Mouse (Mus musculus): ENCODE measurements around the gene E330017A01Rik. TPM values are rescaled to one million over a fixed set of nuclear protein-coding genes. Genes with fewer than 3 reads are reported as not detected.

Gene E330017A01Rik
- polyA plus RNA-seq, 1 experiment from 2014 or later, result not detected

DNA sequence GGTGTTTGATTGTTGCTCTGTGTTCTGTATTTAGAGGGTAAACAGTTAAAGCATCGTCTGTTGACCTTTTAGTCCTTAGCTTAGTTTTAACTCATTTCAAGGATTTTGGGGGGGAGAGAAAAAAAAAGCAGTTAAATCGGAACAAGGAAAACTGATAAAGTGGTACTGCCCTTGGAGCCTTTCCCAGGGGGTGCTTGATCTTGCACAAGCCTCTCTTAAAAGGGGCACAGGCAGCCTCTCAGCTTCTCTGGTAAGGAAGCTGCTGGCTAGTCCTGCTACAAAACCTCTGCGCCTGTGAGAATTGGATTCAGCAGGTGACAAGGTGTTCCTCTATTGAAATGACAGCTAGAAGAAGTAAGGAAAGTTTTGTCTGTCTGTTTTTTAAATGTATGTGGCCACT is 16.2 kb downstream of the E330017A01Rik start:
- H3K36me3 ChIP-seq (ENCODE audit: control insufficient read depth, insufficient read depth, low read length), result no peaks in the 10 kb centered on the region
- no peak overlapping the region for H3K9ac ChIP-seq (ENCODE audit: low read length)
- 67% methylated on average over 3 of the region's 3 CpGs for WGBS
- H3K27ac ChIP-seq (replicated peaks in 1 of 2; ENCODE audit: control insufficient read depth in 1 of 2, insufficient read depth in 1 of 2, low read depth in 2 of 2, low read length in 2 of 2), result no peak overlapping the region
- no peak overlapping the region for H3K4me2 ChIP-seq (ENCODE audit: low read length)
- no peaks in the 10 kb centered on the region for H3K9me3 ChIP-seq (ENCODE audit: control insufficient read depth, low read length)
- H3K4me1 ChIP-seq (ENCODE audit: control insufficient read depth in 2 of 2, insufficient read depth in 2 of 2, low read length in 2 of 2), result no peaks in the 10 kb centered on the region
- no peaks in the 10 kb centered on the region for H3K27me3 ChIP-seq (ENCODE audit: control insufficient read depth, insufficient read depth, low read length)
- H3K4me3 ChIP-seq (ENCODE audit: control insufficient read depth in 1 of 2, insufficient read depth in 1 of 2, low read depth in 1 of 2, low read length in 2 of 2), result no peak overlapping the region
- no peak for ATAC-seq (ENCODE audit: insufficient number of reproducible peaks, insufficient read depth, low FRiP score, low read depth)

DNA sequence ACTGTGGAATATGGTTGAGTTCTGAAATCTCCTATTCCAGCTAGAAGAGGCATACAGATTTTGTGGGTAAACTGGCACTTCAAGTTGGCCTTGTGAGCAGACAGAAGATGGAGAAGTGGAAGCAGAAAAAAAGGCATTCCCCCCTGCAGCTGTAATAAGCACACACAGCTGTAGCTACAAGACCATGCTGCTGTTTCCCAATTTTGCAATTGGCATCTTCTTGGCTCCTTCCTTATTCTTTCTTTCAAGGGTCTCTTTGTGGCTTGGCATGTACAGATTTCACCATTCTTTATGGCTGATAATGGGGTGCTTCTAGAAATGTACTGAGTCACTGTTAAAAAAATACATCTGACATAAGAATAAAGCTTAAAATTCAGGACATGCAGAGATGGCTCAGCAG is 21.2 kb downstream of the E330017A01Rik start:
- Histone ChIP-seq H3K9me3 (ENCODE audit: control insufficient read depth, low read length) (no peaks in the 10 kb centered on the region), H3K27me3 (ENCODE audit: control insufficient read depth, insufficient read depth, low read length) (no peaks in the 10 kb centered on the region), H3K4me1 (ENCODE audit: control insufficient read depth in 2 of 2, insufficient read depth in 2 of 2, low read length in 2 of 2) (no peaks in the 10 kb centered on the region), H3K4me3 (ENCODE audit: control insufficient read depth in 1 of 2, insufficient read depth in 1 of 2, low read depth in 1 of 2, low read length in 2 of 2) (no peak overlapping the region), H3K9ac (ENCODE audit: low read length) (no peak overlapping the region), H3K27ac (replicated peaks in 1 of 2; ENCODE audit: control insufficient read depth in 1 of 2, insufficient read depth in 1 of 2, low read depth in 2 of 2, low read length in 2 of 2) (no peak overlapping the region), H3K4me2 (ENCODE audit: low read length) (no peak overlapping the region), H3K36me3 (ENCODE audit: control insufficient read depth, insufficient read depth, low read length) (no peaks in the 10 kb centered on the region)
- no peak for ATAC-seq (ENCODE audit: insufficient number of reproducible peaks, insufficient read depth, low FRiP score, low read depth)

DNA sequence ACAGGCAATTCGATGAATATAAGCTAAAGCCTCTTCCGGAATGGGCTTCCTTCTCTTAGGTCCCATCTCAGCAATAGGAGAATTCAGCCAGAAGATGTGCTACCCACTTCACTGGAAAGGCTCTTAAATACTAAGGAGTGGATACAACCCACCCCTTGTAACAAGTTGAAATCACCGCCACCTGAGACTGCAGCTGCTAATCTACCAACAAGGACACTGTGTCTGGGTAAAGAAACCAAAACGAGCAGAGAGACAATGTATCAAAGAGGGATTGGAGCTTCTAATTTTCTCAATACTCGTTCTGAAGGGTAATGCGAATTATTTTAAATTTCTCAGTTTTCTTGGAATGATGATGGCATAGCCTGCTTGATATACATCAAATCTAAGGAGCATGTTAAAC is 21.7 kb downstream of the E330017A01Rik start, which contains the start of gene Gm813:
Gene Gm813 (minus strand): TSS at position 101 of the 400 bp plus-strand sequence.
- Histone ChIP-seq H3K9me3 (ENCODE audit: control insufficient read depth, low read length) (no peaks in the 10 kb centered on the region), H3K4me1 (ENCODE audit: control insufficient read depth in 2 of 2, insufficient read depth in 2 of 2, low read length in 2 of 2) (no peaks in the 10 kb centered on the region), H3K4me2 (ENCODE audit: low read length) (no peak within 1 kb of the TSS), H3K36me3 (ENCODE audit: control insufficient read depth, insufficient read depth, low read length) (no peaks in the 10 kb centered on the region), H3K27ac (replicated peaks in 1 of 2; ENCODE audit: control insufficient read depth in 1 of 2, insufficient read depth in 1 of 2, low read depth in 2 of 2, low read length in 2 of 2) (no peak within 1 kb of the TSS), H3K4me3 (ENCODE audit: control insufficient read depth in 1 of 2, insufficient read depth in 1 of 2, low read depth in 1 of 2, low read length in 2 of 2) (no peak within 1 kb of the TSS), H3K9ac (ENCODE audit: low read length) (no peak within 1 kb of the TSS), H3K27me3 (ENCODE audit: control insufficient read depth, insufficient read depth, low read length) (no peaks in the 10 kb centered on the region)
- 81% methylated on average over 6 of the region's 6 CpGs for WGBS
- ATAC-seq (ENCODE audit: insufficient number of reproducible peaks, insufficient read depth, low FRiP score, low read depth), result no peak

DNA sequence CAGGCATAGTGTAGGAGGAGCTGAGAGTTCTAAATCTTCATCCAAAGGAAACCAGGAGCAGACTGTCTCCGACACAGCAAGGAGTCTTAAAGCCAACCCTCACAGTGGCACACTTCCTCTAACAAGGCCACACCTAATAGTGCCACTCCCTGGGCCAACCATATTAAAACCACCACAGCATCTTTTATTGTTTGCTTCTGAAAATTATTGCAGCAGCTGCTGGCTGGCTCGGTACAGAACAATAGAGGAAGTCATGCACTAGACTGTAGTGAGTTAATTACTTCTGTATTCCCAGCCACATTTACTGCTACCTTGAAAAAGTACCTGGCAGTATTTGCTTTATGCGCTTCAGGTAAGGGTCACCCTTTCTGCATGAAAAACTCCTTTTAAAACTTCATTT is 25.6 kb downstream of the E330017A01Rik start:
- no peak for ATAC-seq (ENCODE audit: insufficient number of reproducible peaks, insufficient read depth, low FRiP score, low read depth)
- Histone ChIP-seq H3K9ac (ENCODE audit: low read length) (no peak overlapping the region), H3K27ac (replicated peaks in 1 of 2; ENCODE audit: control insufficient read depth in 1 of 2, insufficient read depth in 1 of 2, low read depth in 2 of 2, low read length in 2 of 2) (no peak overlapping the region), H3K27me3 (ENCODE audit: control insufficient read depth, insufficient read depth, low read length) (no peaks in the 10 kb centered on the region), H3K4me1 (ENCODE audit: control insufficient read depth in 2 of 2, insufficient read depth in 2 of 2, low read length in 2 of 2) (no peaks in the 10 kb centered on the region), H3K9me3 (ENCODE audit: control insufficient read depth, low read length) (no peaks in the 10 kb centered on the region), H3K36me3 (ENCODE audit: control insufficient read depth, insufficient read depth, low read length) (no peaks in the 10 kb centered on the region), H3K4me3 (ENCODE audit: control insufficient read depth in 1 of 2, insufficient read depth in 1 of 2, low read depth in 1 of 2, low read length in 2 of 2) (no peak overlapping the region), H3K4me2 (ENCODE audit: low read length) (no peak overlapping the region)
- 83% methylated on average over 3 of the region's 3 CpGs for WGBS

DNA sequence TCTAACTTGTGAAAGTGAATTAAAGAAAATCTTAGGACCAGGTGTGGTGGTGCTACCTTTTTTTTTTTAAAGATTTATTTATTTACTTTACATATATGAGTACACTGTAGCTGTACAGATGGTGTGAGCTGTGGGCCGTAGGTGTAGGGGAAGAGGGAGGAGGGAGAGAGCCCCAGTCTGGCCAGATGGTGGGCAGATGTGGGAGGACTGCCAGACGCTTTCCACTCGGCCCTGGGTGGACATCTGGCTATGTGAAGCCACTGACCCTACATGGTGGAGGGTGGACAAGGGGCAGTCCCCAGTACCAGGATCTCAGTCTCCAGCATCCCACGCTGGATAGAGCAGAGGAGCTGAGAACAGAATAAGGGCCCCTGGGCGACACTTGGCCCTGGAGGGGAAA is 31.4 kb downstream of the E330017A01Rik start:
- Histone ChIP-seq H3K4me1 (ENCODE audit: control insufficient read depth in 2 of 2, insufficient read depth in 2 of 2, low read length in 2 of 2) (no peaks in the 10 kb centered on the region; a peak in 2 of 4 replicates), H3K9ac (ENCODE audit: low read length) (no peak overlapping the region), H3K27me3 (ENCODE audit: control insufficient read depth, insufficient read depth, low read length) (no peaks in the 10 kb centered on the region), H3K36me3 (ENCODE audit: control insufficient read depth, insufficient read depth, low read length) (no peaks in the 10 kb centered on the region), H3K9me3 (ENCODE audit: control insufficient read depth, low read length) (no peaks in the 10 kb centered on the region), H3K4me2 (ENCODE audit: low read length) (no peak overlapping the region), H3K4me3 (ENCODE audit: control insufficient read depth in 1 of 2, insufficient read depth in 1 of 2, low read depth in 1 of 2, low read length in 2 of 2) (no peak overlapping the region), H3K27ac (replicated peaks in 1 of 2; ENCODE audit: control insufficient read depth in 1 of 2, insufficient read depth in 1 of 2, low read depth in 2 of 2, low read length in 2 of 2) (no peak overlapping the region)
- WGBS, result 74% methylated on average over 5 of the region's 5 CpGs
- ATAC-seq (ENCODE audit: insufficient number of reproducible peaks, insufficient read depth, low FRiP score, low read depth), result no peak

DNA sequence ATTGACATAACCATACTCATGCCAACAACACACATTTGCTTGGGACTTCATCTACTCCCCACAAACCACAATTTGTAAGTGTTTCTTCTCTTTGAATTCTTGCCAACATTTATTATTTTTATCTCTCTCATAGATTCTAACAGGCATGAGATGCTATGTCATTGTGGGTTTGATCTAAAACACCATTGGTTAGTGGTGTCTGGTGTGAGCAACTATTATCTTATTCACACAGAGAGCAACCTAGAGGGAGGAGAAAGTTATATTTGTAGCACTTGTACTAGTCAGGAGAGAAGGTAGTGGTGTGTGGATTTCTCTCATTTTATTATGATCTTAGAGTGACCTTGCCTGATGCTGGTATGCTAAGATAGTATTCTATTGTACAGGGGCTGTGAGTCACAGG is 33.9 kb downstream of the E330017A01Rik start:
- Histone ChIP-seq H3K4me3 (ENCODE audit: control insufficient read depth in 1 of 2, insufficient read depth in 1 of 2, low read depth in 1 of 2, low read length in 2 of 2) (no peak overlapping the region), H3K36me3 (ENCODE audit: control insufficient read depth, insufficient read depth, low read length) (no peaks in the 10 kb centered on the region), H3K4me2 (ENCODE audit: low read length) (no peak overlapping the region), H3K27me3 (ENCODE audit: control insufficient read depth, insufficient read depth, low read length) (no peaks in the 10 kb centered on the region), H3K9ac (ENCODE audit: low read length) (no peak overlapping the region), H3K9me3 (ENCODE audit: control insufficient read depth, low read length) (no peaks in the 10 kb centered on the region), H3K27ac (replicated peaks in 1 of 2; ENCODE audit: control insufficient read depth in 1 of 2, insufficient read depth in 1 of 2, low read depth in 2 of 2, low read length in 2 of 2) (no peak overlapping the region), H3K4me1 (ENCODE audit: control insufficient read depth in 2 of 2, insufficient read depth in 2 of 2, low read length in 2 of 2) (no peaks in the 10 kb centered on the region; a peak in 2 of 4 replicates)
- ATAC-seq (ENCODE audit: insufficient number of reproducible peaks, insufficient read depth, low FRiP score, low read depth), result no peak

DNA sequence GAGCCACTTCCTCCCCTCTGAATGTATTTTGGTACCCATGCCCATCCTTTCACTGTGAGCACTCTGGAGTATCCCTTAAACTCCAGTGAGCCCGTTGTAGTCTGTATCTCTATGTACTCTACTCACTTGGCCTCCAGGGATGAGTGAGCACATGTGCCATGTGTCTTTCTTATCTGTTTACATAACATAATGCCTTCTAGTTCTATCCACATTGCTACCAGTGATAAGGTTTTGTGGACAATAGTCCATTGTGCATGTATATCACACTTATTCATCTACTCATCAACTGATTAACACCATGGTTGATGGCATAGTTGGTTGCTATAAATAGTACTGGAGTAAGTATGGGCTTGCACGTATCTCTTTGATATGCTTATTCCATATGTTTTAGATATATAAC is 34.7 kb downstream of the E330017A01Rik start:
- no peaks in the 10 kb centered on the region for H3K27me3 ChIP-seq (ENCODE audit: control insufficient read depth, insufficient read depth, low read length)
- ATAC-seq (ENCODE audit: insufficient number of reproducible peaks, insufficient read depth, low FRiP score, low read depth), result no peak
- no peak overlapping the region for H3K4me3 ChIP-seq (ENCODE audit: control insufficient read depth in 1 of 2, insufficient read depth in 1 of 2, low read depth in 1 of 2, low read length in 2 of 2)
- H3K9ac ChIP-seq (ENCODE audit: low read length), result no peak overlapping the region
- no peaks in the 10 kb centered on the region; a peak in 2 of 4 replicates for H3K4me1 ChIP-seq (ENCODE audit: control insufficient read depth in 2 of 2, insufficient read depth in 2 of 2, low read length in 2 of 2)
- no peaks in the 10 kb centered on the region for H3K9me3 ChIP-seq (ENCODE audit: control insufficient read depth, low read length)
- no peak overlapping the region for H3K4me2 ChIP-seq (ENCODE audit: low read length)
- 64% methylated on average over 2 of the region's 2 CpGs for WGBS
- no peaks in the 10 kb centered on the region for H3K36me3 ChIP-seq (ENCODE audit: control insufficient read depth, insufficient read depth, low read length)
- no peak overlapping the region for H3K27ac ChIP-seq (replicated peaks in 1 of 2; ENCODE audit: control insufficient read depth in 1 of 2, insufficient read depth in 1 of 2, low read depth in 2 of 2, low read length in 2 of 2)

DNA sequence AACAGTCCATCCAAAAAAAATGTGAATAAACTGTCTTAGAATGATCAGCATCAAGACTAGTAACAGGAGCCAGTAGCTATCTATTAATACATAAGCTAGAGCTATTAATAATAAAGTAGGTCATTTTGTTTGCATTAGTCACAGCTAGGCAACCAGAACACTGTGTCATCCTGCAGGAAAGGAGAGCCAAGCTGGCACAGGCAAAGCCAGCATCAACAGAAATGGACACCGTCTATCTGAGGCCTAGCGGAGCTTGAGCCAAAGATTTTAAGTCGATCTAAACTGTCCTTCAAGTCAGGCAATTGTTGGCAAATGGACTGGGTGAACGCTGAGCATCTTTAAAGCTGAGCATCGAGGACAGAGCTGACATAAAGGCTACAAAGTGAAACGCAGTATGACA is 37.7 kb downstream of the E330017A01Rik start:
- Histone ChIP-seq H3K36me3 (ENCODE audit: control insufficient read depth, insufficient read depth, low read length) (no peaks in the 10 kb centered on the region), H3K27me3 (ENCODE audit: control insufficient read depth, insufficient read depth, low read length) (no peaks in the 10 kb centered on the region), H3K4me2 (ENCODE audit: low read length) (no peak overlapping the region), H3K4me3 (ENCODE audit: control insufficient read depth in 1 of 2, insufficient read depth in 1 of 2, low read depth in 1 of 2, low read length in 2 of 2) (no peak overlapping the region), H3K9ac (ENCODE audit: low read length) (no peak overlapping the region), H3K4me1 (ENCODE audit: control insufficient read depth in 2 of 2, insufficient read depth in 2 of 2, low read length in 2 of 2) (no peaks in the 10 kb centered on the region), H3K27ac (replicated peaks in 1 of 2; ENCODE audit: control insufficient read depth in 1 of 2, insufficient read depth in 1 of 2, low read depth in 2 of 2, low read length in 2 of 2) (no peak overlapping the region), H3K9me3 (ENCODE audit: control insufficient read depth, low read length) (no peaks in the 10 kb centered on the region)
- ATAC-seq (ENCODE audit: insufficient number of reproducible peaks, insufficient read depth, low FRiP score, low read depth), result no peak
- 89% methylated on average over 6 of the region's 6 CpGs for WGBS

All from heart, embryonic 14.5 days (tissue).